Mouse (Mus musculus): ENCODE measurements around the gene Tmem132c. TPM values are rescaled to one million over a fixed set of nuclear protein-coding genes. Genes with fewer than 3 reads are reported as not detected.

Gene Tmem132c
- polyA plus RNA-seq, 1 experiment from 2014 or later = 11.9 TPM

DNA sequence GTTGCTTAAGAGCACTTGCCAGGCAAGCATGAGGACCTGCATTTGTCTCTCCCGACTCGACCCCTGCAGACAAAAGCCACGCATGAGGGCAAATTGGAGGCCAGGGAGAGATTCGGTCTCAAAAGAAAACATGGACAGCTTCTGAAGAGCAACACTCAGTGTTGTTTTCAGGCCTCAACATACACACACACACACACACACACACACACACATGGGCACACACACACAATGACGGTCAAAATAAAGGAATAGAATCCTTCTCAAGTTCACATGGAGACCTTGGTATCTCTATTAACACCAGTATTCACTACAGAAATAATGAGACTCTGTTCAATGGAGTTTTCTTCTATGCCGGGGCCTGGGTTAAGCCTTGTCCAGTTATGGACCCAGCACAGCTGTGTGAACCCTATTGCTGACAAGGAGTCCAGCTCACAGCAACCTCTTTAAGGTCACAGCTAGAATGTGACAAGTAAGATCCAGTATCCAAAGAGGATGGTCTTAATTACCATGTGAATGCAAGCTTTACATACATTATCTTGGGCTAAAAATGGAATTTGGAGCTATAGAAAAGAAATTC lies 325.6 kb downstream of the Tmem132c start:
- no peaks in the 10 kb centered on the region for H3K27me3 ChIP-seq (ENCODE audit: insufficient read depth, poor library complexity, severe bottlenecking)
- peaks cover 6% of the 10 kb centered on the region; the same call in 1 of the 2 replicates for H3K36me3 ChIP-seq
- no peaks in the 10 kb centered on the region for H3K9me3 ChIP-seq
- no peaks in the 10 kb centered on the region for H3K4me1 ChIP-seq
- DNase-seq (ENCODE audit: low spot score) = no peak
- no peak overlapping the region for H3K27ac ChIP-seq
- H3K4me3 ChIP-seq = no peak overlapping the region
- WGBS = 79% methylated on average over 6 of the region's 6 CpGs

DNA sequence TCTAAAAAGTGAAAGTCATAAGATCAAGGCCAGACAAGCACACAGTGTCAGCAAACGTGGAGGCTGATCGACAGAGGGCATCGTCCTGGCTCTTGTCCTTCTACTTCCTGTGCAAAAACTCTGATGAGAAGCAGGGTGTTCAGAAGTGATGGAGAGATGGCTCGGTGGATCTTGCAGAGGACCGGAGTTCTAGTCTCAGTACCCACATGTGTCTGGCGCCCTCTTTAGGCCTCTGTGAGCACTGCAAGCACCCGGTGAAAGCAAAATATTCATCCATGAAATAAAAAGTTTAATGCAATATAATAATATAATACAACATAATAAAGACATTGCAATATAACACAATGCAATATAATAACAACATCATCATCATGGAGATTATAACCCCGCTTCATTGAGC lies 335.8 kb downstream of the Tmem132c start:
- H3K9me3 ChIP-seq = no peaks in the 10 kb centered on the region
- H3K27me3 ChIP-seq (ENCODE audit: insufficient read depth, poor library complexity, severe bottlenecking) = peaks cover 5% of the 10 kb centered on the region; the same call in 1 of the 2 replicates
- no peaks in the 10 kb centered on the region for H3K36me3 ChIP-seq
- 0 out of 2 replicates have a peak, but pooled peaks cover 2% of the 10 kb centered on the region for H3K4me1 ChIP-seq
- H3K4me3 ChIP-seq = no peak overlapping the region
- DNase-seq (ENCODE audit: low spot score) = no peak
- WGBS = 57% methylated on average over 8 of the region's 8 CpGs
- H3K27ac ChIP-seq = no peak overlapping the region

- no peak for DNase-seq (ENCODE audit: low spot score)
- H3K36me3 ChIP-seq = no peaks in the 10 kb centered on the region
- H3K27me3 ChIP-seq (ENCODE audit: insufficient read depth, poor library complexity, severe bottlenecking) = no peaks in the 10 kb centered on the region
- H3K4me1 ChIP-seq = 0 out of 2 replicates have a peak, but pooled peaks cover under 1% of the 10 kb centered on the region
- WGBS = 77% methylated on average over 8 of the region's 8 CpGs
- H3K9me3 ChIP-seq = no peaks in the 10 kb centered on the region
- no peak overlapping the region for H3K4me3 ChIP-seq
- no peak overlapping the region for H3K27ac ChIP-seq
Observed at GRCm38 (mm10) chr5:127583658-127584057, 342.1 kb downstream of the Tmem132c start.

DNA sequence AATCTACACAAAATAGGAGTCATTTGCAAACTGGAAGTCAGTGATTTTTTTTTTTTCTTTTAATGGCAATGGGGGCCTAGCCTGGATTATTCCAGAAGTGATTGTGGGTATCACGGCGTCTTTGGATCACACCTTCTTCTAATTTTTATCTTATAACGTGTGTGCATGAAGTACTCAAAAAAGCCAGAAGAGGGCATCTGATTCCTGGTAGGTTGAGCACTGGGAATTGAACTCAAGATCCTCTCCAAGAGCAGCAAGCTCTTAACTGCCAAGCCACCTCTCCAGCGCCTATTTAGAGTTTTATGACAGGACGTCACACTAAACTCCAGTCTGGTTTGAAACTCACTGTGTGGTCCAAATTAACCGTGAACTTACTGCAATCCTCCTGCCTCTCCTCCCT lies 346.2 kb downstream of the Tmem132c start:
- no peak for DNase-seq (ENCODE audit: low spot score)
- no peaks in the 10 kb centered on the region for H3K4me1 ChIP-seq
- no peaks in the 10 kb centered on the region for H3K9me3 ChIP-seq
- no peaks in the 10 kb centered on the region for H3K27me3 ChIP-seq (ENCODE audit: insufficient read depth, poor library complexity, severe bottlenecking)
- no peak overlapping the region for H3K27ac ChIP-seq
- 72% methylated on average over 6 of the region's 6 CpGs for WGBS
- H3K4me3 ChIP-seq = no peak overlapping the region
- peaks cover 17% of the 10 kb centered on the region; the same call in 1 of the 2 replicates for H3K36me3 ChIP-seq

GRCm38 (mm10) chr5:127592406-127592805 lies 350.8 kb downstream of the Tmem132c start:
- H3K36me3 ChIP-seq = peaks cover 62% of the 10 kb centered on the region
- H3K9me3 ChIP-seq = no peaks in the 10 kb centered on the region
- H3K4me1 ChIP-seq = no peaks in the 10 kb centered on the region
- 63% methylated on average over 5 of the region's 5 CpGs for WGBS
- no peak overlapping the region for H3K27ac ChIP-seq
- no peaks in the 10 kb centered on the region for H3K27me3 ChIP-seq (ENCODE audit: insufficient read depth, poor library complexity, severe bottlenecking)
- H3K4me3 ChIP-seq = no peak overlapping the region
- no peak for DNase-seq (ENCODE audit: low spot score)

GRCm38 (mm10) chr5:127592854-127593253 lies 351.2 kb downstream of the Tmem132c start:
- 81% methylated on average over 6 of the region's 6 CpGs for WGBS
- no peak overlapping the region for H3K4me3 ChIP-seq
- H3K27ac ChIP-seq = no peak overlapping the region
- no peaks in the 10 kb centered on the region for H3K27me3 ChIP-seq (ENCODE audit: insufficient read depth, poor library complexity, severe bottlenecking)
- peaks cover 66% of the 10 kb centered on the region for H3K36me3 ChIP-seq
- H3K9me3 ChIP-seq = no peaks in the 10 kb centered on the region
- DNase-seq (ENCODE audit: low spot score) = no peak
- H3K4me1 ChIP-seq = no peaks in the 10 kb centered on the region

DNA sequence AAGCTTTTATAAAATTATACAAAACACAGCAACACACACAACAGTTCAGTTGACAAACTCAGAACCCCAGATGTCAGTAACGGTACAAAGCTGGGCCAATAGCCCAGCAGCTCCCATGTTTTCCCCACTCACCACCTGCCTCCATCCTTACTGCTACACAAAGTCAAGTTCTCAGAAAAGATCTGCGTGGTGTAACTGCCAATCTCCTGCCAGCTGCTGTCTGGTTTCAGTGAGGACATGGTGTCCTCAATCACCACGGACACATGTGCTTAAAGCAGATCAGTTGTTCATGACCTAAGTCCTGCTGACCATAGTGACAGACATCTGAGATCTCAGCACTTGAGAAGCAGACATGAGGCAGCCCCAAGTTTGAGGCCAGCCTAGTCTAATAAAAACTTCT lies 354.1 kb downstream of the Tmem132c start:
- Histone ChIP-seq H3K4me1 (no peaks in the 10 kb centered on the region), H3K27ac (no peak overlapping the region), H3K9me3 (no peaks in the 10 kb centered on the region), H3K36me3 (peaks cover 90% of the 10 kb centered on the region), H3K4me3 (no peak overlapping the region), H3K27me3 (ENCODE audit: insufficient read depth, poor library complexity, severe bottlenecking) (no peaks in the 10 kb centered on the region)
- WGBS = 90% methylated on average over 3 of the region's 3 CpGs
- no peak for DNase-seq (ENCODE audit: low spot score)

GRCm38 (mm10) chr5:127596862-127597261 lies 355.3 kb downstream of the Tmem132c start:
- Histone ChIP-seq H3K27me3 (ENCODE audit: insufficient read depth, poor library complexity, severe bottlenecking) (no peaks in the 10 kb centered on the region), H3K27ac (no peak overlapping the region), H3K4me3 (no peak overlapping the region), H3K36me3 (peaks cover 98% of the 10 kb centered on the region), H3K9me3 (no peaks in the 10 kb centered on the region), H3K4me1 (no peaks in the 10 kb centered on the region)
- WGBS = 81% methylated on average over 7 of the region's 7 CpGs
- DNase-seq (ENCODE audit: low spot score) = no peak

- Histone ChIP-seq H3K36me3 (peaks cover 92% of the 10 kb centered on the region), H3K27me3 (ENCODE audit: insufficient read depth, poor library complexity, severe bottlenecking) (no peaks in the 10 kb centered on the region), H3K27ac (no peak overlapping the region), H3K4me3 (no peak overlapping the region), H3K4me1 (no peaks in the 10 kb centered on the region), H3K9me3 (no peaks in the 10 kb centered on the region)
- 89% methylated on average over 5 of the region's 5 CpGs for WGBS
- DNase-seq (ENCODE audit: low spot score) = no peak
Observed at GRCm38 (mm10) chr5:127602996-127603395, 361.4 kb downstream of the Tmem132c start.

DNA sequence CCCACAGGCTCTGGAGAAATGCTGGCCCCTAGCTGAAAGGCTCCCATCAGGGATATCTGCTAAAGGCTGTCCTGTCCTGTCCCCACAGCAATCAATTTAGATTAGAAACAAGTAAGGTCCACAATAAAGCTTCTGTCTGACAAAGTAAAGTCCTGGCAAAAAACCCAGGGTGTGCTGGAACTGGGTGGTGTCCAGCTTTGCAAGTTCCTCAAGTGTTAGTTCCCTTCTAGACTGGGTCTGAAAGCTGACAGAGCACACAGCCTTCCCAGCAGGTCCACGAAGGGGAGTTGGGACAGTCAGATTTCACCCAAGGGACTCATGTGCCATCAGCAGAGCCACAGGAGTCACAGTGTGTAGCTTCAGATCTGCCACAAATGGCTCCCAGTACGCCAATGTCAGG lies 365.9 kb downstream of the Tmem132c start:
- H3K27ac ChIP-seq = no peak overlapping the region
- 90% methylated on average over 2 of the region's 2 CpGs for WGBS
- peaks cover 27% of the 10 kb centered on the region for H3K4me1 ChIP-seq
- H3K27me3 ChIP-seq (ENCODE audit: insufficient read depth, poor library complexity, severe bottlenecking) = no peaks in the 10 kb centered on the region
- H3K4me3 ChIP-seq = no peak overlapping the region
- H3K9me3 ChIP-seq = no peaks in the 10 kb centered on the region
- no peak for DNase-seq (ENCODE audit: low spot score)
- peaks cover 58% of the 10 kb centered on the region for H3K36me3 ChIP-seq

GRCm38 (mm10) chr5:127609191-127609714 lies 367.6 kb downstream of the Tmem132c start:
- H3K4me3 ChIP-seq = no peak overlapping the region
- no peaks in the 10 kb centered on the region for H3K27me3 ChIP-seq (ENCODE audit: insufficient read depth, poor library complexity, severe bottlenecking)
- WGBS = 66% methylated on average over 7 of the region's 7 CpGs
- DNase-seq (ENCODE audit: low spot score) = no peak
- H3K4me1 ChIP-seq = peaks cover 32% of the 10 kb centered on the region
- H3K36me3 ChIP-seq = peaks cover 41% of the 10 kb centered on the region
- no peaks in the 10 kb centered on the region for H3K9me3 ChIP-seq
- no peak overlapping the region for H3K27ac ChIP-seq

GRCm38 (mm10) chr5:127610787-127611509 lies 369.3 kb downstream of the Tmem132c start:
- 79% methylated on average over 6 of the region's 6 CpGs for WGBS
- Histone ChIP-seq H3K27ac (no peak overlapping the region), H3K27me3 (ENCODE audit: insufficient read depth, poor library complexity, severe bottlenecking) (no peaks in the 10 kb centered on the region), H3K36me3 (peaks cover 30% of the 10 kb centered on the region), H3K4me1 (peaks cover 44% of the 10 kb centered on the region), H3K4me3 (no peak overlapping the region), H3K9me3 (no peaks in the 10 kb centered on the region)
- DNase-seq (ENCODE audit: low spot score) = no peak

GRCm38 (mm10) chr5:127611881-127612280 lies 370.3 kb downstream of the Tmem132c start:
- 83% methylated on average over 1 of the region's 1 CpGs for WGBS
- Histone ChIP-seq H3K9me3 (no peaks in the 10 kb centered on the region), H3K4me3 (no peak overlapping the region), H3K27ac (no peak overlapping the region), H3K36me3 (peaks cover 21% of the 10 kb centered on the region), H3K4me1 (peaks cover 49% of the 10 kb centered on the region), H3K27me3 (ENCODE audit: insufficient read depth, poor library complexity, severe bottlenecking) (no peaks in the 10 kb centered on the region)
- no peak for DNase-seq (ENCODE audit: low spot score)

Data from heart, embryonic 10.5 days (tissue).